Mouse (Mus musculus) heart, postnatal 10 days (tissue): ENCODE data around the gene Serpina1a. TPM values are rescaled to one million over a fixed set of nuclear protein-coding genes. Genes with fewer than 3 reads are reported as not detected.
"Not testable (repeated sequence)": the region's sequence is repeated elsewhere in the genome, so short reads cannot be mapped to it uniquely, and the experiment has no call there.

Source experiments
- DNase-seq, 2 experiments: peaks; one replicate each; pipeline ENCODE4 v3.0.0; 2021
- intact Hi-C: fragments of 180-260 bp; cut with DNase I; formaldehyde crosslinking; loops from one replicate; pipeline ENCODE4 v1.15.1; 2025
- total RNA-seq, 2 experiments: library from RNA; stranded (reverse); gene quantifications; 2 replicates each; pipeline ENCODE4 v1.2.3; 2021

The Serpina1a gene
- not detected for total RNA-seq

DNA sequence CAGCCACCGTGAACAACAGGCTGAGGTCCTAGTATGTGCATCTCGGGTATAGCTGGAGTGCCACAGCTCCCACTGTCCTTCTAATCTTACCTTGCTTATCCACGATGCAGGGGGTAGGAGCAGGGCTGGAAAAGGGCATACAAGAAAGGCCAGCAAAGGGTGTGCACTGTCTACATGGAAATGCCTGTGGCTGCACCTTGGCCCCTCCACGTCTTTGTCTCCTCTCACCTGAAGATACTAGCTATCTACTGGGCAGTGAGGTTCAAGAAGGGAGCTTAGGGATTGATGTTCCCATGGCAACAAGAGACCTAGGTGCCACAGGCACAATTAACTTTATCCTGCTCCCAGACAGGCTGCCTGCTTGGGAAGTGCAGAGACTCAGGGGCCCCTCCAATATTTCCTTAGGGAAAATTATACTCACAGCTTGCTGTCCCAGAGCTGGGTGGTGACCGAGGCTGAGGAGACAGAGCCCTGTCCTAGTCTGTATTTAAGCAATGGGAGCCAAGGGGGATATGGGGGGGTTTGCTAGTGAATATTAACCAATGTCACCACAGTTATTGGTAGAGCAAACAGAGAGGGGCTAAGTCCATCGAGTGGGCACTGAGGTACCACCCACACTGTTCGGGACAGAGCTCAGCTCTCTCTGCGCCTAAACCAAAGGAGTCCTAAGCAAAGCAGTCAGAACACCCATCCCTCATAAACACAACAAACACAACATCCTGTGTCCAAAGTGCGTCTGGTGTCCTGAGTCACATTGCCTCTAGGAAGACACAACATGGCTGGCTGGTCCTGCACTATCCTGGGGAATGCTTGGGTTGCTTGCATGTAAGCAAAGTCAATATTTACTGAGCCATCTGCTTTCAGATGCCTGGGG is at the start of gene Serpina1a:
Gene Serpina1a, minus strand, starts transcription at position 462 of the 874 bp plus-strand sequence.
- intact Hi-C loops, DNase-seq: not testable (repeated sequence)

DNA sequence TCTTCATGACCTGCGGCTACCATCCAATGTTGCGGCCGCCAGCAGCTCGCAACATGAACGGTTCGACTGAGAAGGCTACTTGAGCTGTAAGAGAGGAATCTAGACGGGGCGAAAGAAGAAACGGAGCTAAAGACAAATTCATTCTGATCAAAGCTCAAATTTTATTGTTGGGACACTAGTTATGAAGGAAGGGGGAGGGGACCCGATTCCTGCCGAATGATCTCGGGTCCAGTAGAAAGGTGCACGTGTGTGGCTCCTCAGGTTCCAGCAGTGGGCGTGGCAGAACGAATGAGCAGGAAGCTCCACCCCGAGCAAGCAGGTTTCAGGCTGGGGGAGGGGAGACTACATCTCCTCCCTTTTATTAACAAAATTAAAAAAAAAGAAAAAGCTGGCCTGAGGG is 45.8 kb upstream of the Serpina1a start:
- intact Hi-C loops: not testable (repeated sequence)

DNA sequence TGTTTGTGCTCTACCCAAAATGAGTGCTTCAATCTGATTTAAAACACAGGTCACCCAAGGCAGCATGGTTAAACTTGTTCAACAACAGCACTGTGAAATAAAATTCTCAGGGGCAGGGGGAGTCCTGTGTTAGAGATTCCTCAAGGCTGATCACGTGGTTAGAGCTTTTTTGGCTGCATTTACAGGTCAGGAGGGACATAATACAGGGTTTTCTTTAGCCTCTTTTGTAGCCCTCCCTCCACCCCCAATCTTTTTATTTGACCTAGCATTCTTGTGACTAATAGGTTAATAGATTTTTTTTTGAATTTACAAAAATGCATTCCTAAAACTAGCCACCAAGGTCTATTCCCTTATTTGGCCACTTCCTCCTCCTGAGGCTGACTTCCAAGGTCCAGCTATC is 44.4 kb upstream of the Serpina1a start:
- DNase-seq, intact Hi-C loops: not testable (repeated sequence)

More for the DNA sequence above, 45.8 kb upstream of the Serpina1a start:
- DNase-seq: not testable (repeated sequence)

DNA sequence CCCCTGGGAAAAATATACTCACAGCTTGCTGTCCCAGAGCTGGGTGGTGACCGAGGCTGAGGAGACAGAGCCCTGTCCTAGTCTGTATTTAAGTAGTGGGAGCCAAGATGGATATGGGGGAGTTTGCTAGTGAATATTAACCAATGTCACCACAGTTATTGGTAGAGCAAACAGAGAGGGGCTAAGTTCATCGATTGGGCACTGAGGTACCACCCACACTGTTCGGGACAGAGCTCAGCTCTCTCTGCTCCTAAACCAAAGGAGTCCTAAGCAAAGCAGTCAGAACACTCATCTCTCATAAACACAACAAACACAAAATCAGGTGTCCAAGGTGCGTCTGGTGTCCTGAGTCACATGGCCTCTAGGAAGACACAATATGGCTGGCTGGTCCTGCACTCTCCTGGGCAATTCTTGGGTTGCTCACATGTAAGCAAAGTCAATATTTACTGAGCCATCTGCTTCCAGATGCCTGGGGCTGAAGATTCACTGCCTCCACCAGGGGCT is 41.5 kb upstream of the Serpina1a start, which contains the start of gene Serpina1c:
Gene Serpina1c, minus strand, starts transcription at position 51 of the 504 bp plus-strand sequence.
- intact Hi-C loops, DNase-seq: not testable (repeated sequence)

DNA sequence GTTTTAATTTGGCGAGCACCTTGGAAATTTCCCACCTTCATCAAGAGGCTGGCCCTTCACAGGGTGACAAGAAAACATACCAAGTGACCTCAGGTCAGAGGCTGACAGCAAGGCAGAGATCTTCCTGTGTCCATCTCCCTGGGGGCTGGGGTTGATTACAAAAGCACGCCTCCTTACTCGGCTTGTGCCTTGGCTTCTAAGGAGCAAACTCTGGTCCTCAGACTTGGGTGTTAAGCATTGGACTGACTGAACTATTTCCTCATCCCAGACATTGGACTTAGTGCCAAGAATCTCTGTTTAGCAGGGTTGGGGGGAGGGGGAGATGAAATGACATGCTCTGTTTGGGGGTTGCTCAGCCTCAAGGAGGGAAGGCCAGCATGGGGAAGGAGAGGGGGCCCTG is 38.6 kb upstream of the Serpina1a start:
- DNase-seq, intact Hi-C loops: not testable (repeated sequence)

DNA sequence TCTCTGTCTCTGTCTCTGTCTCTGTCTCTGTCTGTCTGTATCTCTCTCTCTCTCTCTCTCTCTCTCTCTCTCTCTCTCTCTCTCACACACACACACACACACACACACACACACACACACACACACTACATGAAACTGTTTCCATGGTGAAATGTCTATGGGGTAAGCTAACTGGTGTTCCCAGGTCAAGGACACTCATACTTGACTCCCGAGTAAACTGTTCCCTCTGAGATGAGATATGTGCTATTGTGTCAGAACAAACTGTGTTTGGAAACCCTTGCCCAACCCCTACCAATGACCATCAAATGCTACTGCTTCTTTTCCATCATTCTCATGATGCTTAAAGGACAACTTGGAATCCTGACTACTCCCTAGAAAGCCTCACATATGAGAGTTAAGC is 3.5 kb upstream of the Serpina1a start:
- DNase-seq, intact Hi-C loops: not testable (repeated sequence)

DNA sequence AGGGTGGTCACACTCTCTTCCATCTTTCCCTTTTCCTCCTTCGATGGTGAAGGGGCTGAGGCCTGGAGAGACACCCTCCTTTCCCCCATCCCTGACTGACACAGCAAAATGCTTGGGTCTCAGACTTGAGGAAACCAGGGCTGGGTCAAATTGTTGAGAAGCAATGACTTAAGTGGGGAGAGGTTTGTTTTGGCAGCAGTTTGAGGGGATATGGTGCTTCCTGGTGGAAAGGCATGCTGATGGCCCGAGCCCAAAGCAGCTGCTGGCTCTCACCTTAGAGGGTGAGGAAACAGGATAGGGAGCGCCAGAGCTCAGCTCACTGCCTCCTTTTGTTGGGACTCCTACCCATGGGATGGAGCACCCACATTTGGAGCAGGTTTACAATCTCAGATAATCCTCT is 2.4 kb downstream of the Serpina1a start:
- intact Hi-C loops: no loop called here
- no peak for DNase-seq

DNA sequence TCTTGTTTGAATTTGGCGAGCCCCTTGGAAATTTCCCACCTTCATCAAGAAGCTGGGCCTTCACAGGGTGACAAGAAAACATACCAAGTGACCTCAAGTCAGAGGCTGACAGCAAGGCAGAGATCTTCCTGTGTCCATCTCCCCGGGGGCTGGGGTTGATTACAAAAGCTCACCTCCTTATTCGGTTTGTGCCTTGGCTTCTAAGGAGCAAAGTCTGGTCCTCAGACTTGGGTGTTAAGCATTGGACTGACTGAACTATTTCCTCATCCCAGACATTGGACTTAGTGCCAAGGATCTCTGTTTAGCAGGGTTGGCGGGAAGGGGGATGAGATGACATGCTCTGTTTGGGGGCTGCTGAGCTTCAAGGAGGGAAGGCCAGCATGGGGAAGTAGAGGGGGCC is 2.8 kb downstream of the Serpina1a start:
- DNase-seq, intact Hi-C loops: not testable (repeated sequence)

DNA sequence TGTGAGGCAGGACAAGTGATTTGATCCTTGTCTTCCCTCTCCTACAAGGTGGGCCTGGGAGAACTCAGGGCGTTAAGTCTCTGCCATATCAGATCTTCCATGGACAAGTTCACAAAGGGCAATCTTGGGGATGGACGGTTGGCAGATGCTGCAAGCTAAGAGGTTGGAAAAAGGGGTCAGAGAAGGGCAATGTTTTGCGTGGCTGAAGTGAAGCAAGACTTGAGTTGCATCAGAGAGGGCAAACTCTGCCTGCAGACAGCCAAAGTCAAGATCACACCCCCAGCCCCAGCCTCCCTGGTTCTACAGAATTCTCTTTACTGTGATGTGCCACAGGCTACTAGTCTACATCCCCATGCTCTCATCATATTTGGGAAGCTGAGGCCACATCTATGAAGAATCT is 3.8 kb downstream of the Serpina1a start:
- DNase-seq, intact Hi-C loops: not testable (repeated sequence)

DNA sequence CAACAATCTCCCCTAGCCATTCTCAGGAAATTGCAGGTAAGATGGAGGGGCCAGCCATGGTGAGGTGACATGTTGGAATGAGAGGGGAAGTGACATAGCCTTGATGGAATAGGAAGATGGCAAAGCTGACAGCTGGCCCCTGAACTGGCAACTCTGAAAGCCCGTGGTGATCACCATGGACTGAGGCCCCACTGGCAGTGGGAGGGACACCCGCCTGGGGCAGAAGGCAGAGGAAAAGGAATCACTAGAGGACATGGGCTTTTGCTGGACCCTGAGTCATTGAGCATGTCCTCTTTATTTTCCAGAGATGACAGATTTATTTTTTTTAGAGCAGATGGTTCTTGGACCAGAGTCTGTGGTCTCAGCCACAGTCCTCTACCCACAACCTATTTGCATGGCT is 10.3 kb downstream of the Serpina1a start:
- DNase-seq, intact Hi-C loops: not testable (repeated sequence)

DNA sequence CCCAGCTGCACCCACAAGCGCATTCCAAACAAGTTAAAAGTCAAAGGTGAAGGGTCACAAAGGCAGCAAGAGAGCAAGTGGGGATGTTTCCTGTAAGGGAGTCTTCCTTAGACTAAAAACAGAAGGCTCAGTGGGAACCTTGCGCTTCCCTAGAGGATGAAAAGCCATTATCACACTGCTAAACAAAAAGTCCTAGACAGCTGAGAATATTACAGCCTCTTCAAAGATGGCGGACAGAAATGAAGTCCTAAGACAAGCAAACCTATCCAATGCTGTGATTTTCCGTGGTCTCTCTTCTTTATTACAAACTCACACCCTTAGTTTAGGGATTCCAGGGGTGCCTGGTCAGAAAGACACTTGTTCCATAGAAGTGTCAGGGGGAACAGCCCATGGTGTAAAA is 33.1 kb downstream of the Serpina1a start, which contains the start of gene Serpina1b:
Gene Serpina1b, minus strand, starts transcription at position 101 of the 400 bp plus-strand sequence.
- DNase-seq, intact Hi-C loops: not testable (repeated sequence)

DNA sequence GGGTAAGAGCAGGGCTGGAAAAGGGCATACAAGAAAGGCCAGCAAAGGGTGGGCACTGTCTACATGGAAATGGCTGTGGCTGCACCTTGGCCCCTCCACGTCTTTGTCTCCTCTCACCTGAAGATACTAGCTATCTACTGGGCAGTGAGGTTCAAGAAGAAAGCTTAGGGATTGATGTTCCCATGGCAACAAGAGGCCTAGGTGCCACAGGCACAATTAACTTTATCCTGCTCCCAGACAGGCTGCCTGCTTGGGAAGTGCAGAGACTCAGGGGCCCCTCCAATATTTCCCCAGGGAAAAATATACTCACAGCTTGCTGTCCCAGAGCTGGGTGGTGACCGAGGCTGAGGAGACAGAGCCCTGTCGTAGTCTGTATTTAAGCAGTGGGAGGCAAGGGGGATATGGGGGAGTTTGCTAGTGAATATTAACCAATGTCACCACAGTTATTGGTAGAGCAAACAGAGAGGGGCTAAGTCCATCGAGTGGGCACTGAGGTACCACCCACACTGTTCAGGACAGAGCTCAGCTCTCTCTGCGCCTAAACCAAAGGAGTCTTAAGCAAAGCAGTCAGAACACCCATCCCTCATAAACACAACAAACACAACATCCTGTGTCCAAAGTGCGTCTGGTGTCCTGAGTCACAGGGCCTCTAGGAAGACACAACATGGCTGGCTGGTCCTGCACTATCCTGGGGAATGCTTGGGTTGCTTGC is 35.5 kb downstream of the Serpina1a start:
- intact Hi-C loops, DNase-seq: not testable (repeated sequence)

DNA sequence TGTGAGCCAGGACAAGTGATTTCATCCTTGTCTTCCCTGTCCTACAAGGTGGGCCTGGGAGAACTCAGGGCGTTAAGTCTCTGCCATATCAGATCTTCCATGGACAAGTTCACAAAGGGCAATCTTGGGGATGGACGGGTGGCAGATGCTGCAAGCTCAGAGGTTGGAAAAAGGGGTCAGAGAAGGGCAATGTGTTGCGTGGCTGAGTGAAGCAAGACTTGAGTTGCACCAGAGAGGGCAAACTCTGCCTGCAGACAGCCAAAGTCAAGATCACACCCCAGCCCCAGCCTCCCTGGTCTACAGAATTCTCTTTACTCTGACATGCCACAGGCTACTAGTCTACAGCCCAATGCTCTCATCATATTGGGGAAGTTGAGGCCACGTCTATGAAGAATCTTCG is 39.5 kb downstream of the Serpina1a start:
- intact Hi-C loops, DNase-seq: not testable (repeated sequence)

Other genes with a start within 250 kb of the Serpina1a start
- gene Serpina10, start 232.1 kb downstream of the Serpina1a start, total RNA-seq: not detected
- not detected for gene Serpina6, start 206.3 kb downstream of the Serpina1a start, total RNA-seq
- gene Serpina16, start 187.4 kb downstream of the Serpina1a start, total RNA-seq: not detected
- not detected for gene Serpina1f, start 168.0 kb downstream of the Serpina1a start, total RNA-seq
- gene Serpina1d, start 90.0 kb downstream of the Serpina1a start, total RNA-seq: under 1 TPM in 1 of 2 experiments, not detected in 1; 0.25 TPM
- under 1 TPM in 1 of 2 experiments, not detected in 1; 0.19 TPM for gene Serpina1b, start 33.2 kb downstream of the Serpina1a start, total RNA-seq
- gene Serpina1c, start 41.3 kb upstream of the Serpina1a start, total RNA-seq: not detected
- gene Serpina1e, start 95.4 kb upstream of the Serpina1a start, total RNA-seq: not detected
- gene Serpina11, start 126.4 kb upstream of the Serpina1a start, total RNA-seq: not detected
- not detected for gene Serpina9, start 150.2 kb upstream of the Serpina1a start, total RNA-seq
- gene Serpina12, start 180.9 kb upstream of the Serpina1a start, total RNA-seq: not detected
- not detected for gene Serpina5, start 237.6 kb upstream of the Serpina1a start, total RNA-seq
- gene Serpina3a, start 249.2 kb upstream of the Serpina1a start, total RNA-seq: not detected